Mouse (Mus musculus) liver, embryonic 14.5 days (tissue): ENCODE results near the gene Gm5741. TPM values are rescaled to one million over a fixed set of nuclear protein-coding genes. Genes with fewer than 3 reads are reported as not detected.

Experiments
- ATAC-seq: fragments of 200-750 bp; cut with Nextera tagmentation; 2 replicates; pipeline ENCODE4 v1.8.0; 2017; ENCODE audit warnings: moderate number of reproducible peaks, mild to moderate bottlenecking, moderate library complexity; ENCODE audit not compliant: insufficient read depth
- DNase-seq, 3 experiments: peaks; one replicate each; pipeline ENCODE4 v3.0.0-alpha.2; 2012 to 2013; ENCODE audit warnings: low read depth in 3 of 3, low spot score in 3 of 3
- H3K27ac ChIP-seq: fragments of 300-500 bp; sonication (generic); 2 replicates; pipeline ENCODE4 v1.5.1; 2014; ENCODE audit warnings: moderate library complexity, mild to moderate bottlenecking, control low read depth, inconsistent platforms
- H3K27me3 ChIP-seq: fragments of 300-500 bp; sonication (generic); 2 replicates; pipeline ENCODE4 v1.6.1; 2014; ENCODE audit warnings: mild to moderate bottlenecking, low read length, moderate library complexity; ENCODE audit not compliant: control insufficient read depth, insufficient read depth
- H3K36me3 ChIP-seq: fragments of 300-500 bp; sonication (generic); replicated peaks from 2 replicates; pipeline ENCODE4 v1.6.1; 2014; ENCODE audit warnings: low read depth; ENCODE audit not compliant: control insufficient read depth, insufficient read depth
- H3K4me1 ChIP-seq, 2 experiments: fragments of 200-500 bp in 1 of 2; fragments of 300-500 bp in 1 of 2; sonication (generic) in 1 of 2; replicated peaks; 2 replicates each; pipeline ENCODE4 v1.6.1; 2012 to 2014; ENCODE audit warnings: antibody characterized with exemption in 1 of 2, inconsistent platforms in 1 of 2, low read length in 1 of 2; ENCODE audit not compliant: control insufficient read depth in 2 of 2, insufficient read depth in 2 of 2
- H3K4me2 ChIP-seq: fragments of 300-500 bp; sonication (generic); 2 replicates; pipeline ENCODE4 v1.6.1; 2014; ENCODE audit warnings: low read depth, mild to moderate bottlenecking, control low read depth, moderate library complexity
- H3K4me3 ChIP-seq, 2 experiments: fragments of 200-500 bp in 1 of 2; fragments of 300-500 bp in 1 of 2; sonication (generic) in 1 of 2; 2 replicates each; pipeline ENCODE4 v1.5.1; 2012 to 2014; ENCODE audit warnings: low read depth in 2 of 2, low read length in 2 of 2, mild to moderate bottlenecking in 2 of 2, control low read depth in 1 of 2, inconsistent platforms in 1 of 2, moderate library complexity in 1 of 2; ENCODE audit not compliant: insufficient read depth in 1 of 2
- H3K9ac ChIP-seq: fragments of 300-500 bp; sonication (generic); replicated peaks from 2 replicates; pipeline ENCODE4 v1.6.1; 2014; ENCODE audit warnings: mild to moderate bottlenecking, control low read depth, moderate library complexity
- H3K9me3 ChIP-seq: fragments of 300-500 bp; sonication (generic); 2 replicates; pipeline ENCODE4 v1.6.1; 2016; ENCODE audit warnings: low read length, mixed read lengths; ENCODE audit not compliant: control insufficient read depth
- CTCF ChIP-seq: IDR thresholded peaks from 2 replicates; pipeline ENCODE4 v1.5.1; 2016; ENCODE audit warnings: antibody characterized with exemption, low read depth, control low read depth
- EP300 ChIP-seq: IDR thresholded peaks from 2 replicates; pipeline ENCODE4 v1.6.1; 2016; ENCODE audit warnings: antibody characterized with exemption, low read depth
- whole genome bisulfite sequencing: fragments of 180-500 bp; shearing (Covaris S2); extraction: QIAGEN DNeasy Blood & Tissue Kit; methylation state at CpG from one replicate; pipeline ENCODE4 v1.1.7; 2014; ENCODE audit not compliant: insufficient replicate concordance; 5-methylcytosine and 5-hydroxymethylcytosine counted together
- polyA plus RNA-seq, 2 experiments: library from polyadenylated mRNA; depleted of rRNA in 1 of 2; stranded (reverse) in 1 of 2; unstranded in 1 of 2; fragments of >200 nt; fragmentation: Nextera tagmentation in 1 of 2; extraction: Ambion mirVana in 1 of 2; gene quantifications; 2 replicates each; pipeline versions ENCODE4 v1.2.1 to v1.2.3; 2012 to 2014

The Gm5741 gene
- polyA plus RNA-seq, 2 experiments: 0.29 TPM; not detected in 1

- no peak overlapping the region for H3K4me2 ChIP-seq
- ATAC-seq (no peak), DNase-seq (no peak)
- no peak overlapping the region for H3K4me3 ChIP-seq
- no peak overlapping the region for H3K9ac ChIP-seq
- no peaks in the 10 kb centered on the region for H3K9me3 ChIP-seq
- no peaks in the 10 kb centered on the region for H3K27me3 ChIP-seq
- 82% methylated on average over 7 of the region's 7 CpGs for WGBS
- H3K4me1 ChIP-seq: no peaks in the 10 kb centered on the region
- TF ChIP-seq EP300 (no peak), CTCF (no peak)
- H3K36me3 ChIP-seq: peaks cover 39% of the 10 kb centered on the region
- H3K27ac ChIP-seq: no peak overlapping the region
Measured at GRCm38 (mm10) chr8:85057367-85057766, 10.4 kb downstream of the Gm5741 start.

GRCm38 (mm10) chr8:85043619-85044018 lies 24.2 kb downstream of the Gm5741 start:
- peaks cover 2 to 6% of the 10 kb centered on the region in 2 experiments; a peak in 3 of 4 replicates for H3K4me1 ChIP-seq
- no peaks in the 10 kb centered on the region for H3K27me3 ChIP-seq
- H3K36me3 ChIP-seq: peaks cover 82% of the 10 kb centered on the region
- no peak overlapping the region for H3K9ac ChIP-seq
- H3K9me3 ChIP-seq: no peaks in the 10 kb centered on the region
- H3K4me3 ChIP-seq: no peak overlapping the region
- H3K4me2 ChIP-seq: no peak overlapping the region
- no peak overlapping the region for H3K27ac ChIP-seq
- no peak for DNase-seq
- TF ChIP-seq CTCF (no peak), EP300 (no peak)
- ATAC-seq: no peak
- WGBS: 88% methylated on average over 6 of the region's 6 CpGs

- Histone ChIP-seq H3K36me3 (peaks cover 32% of the 10 kb centered on the region), H3K4me1 (peaks cover 15 to 18% of the 10 kb centered on the region in 2 experiments), H3K9ac (peak overlapping the region; percentile 88), H3K4me2 (peak overlapping the region; percentile 98), H3K27ac (peak overlapping the region; percentile 72), H3K27me3 (no peaks in the 10 kb centered on the region), H3K4me3 (peak overlapping the region; percentile 79 to 90), H3K9me3 (no peaks in the 10 kb centered on the region)
- peak in 1 of 3 experiments; percentile 57 for DNase-seq
- no peak for TF ChIP-seq EP300
- WGBS: under 1% methylated on average over 57 of the region's 57 CpGs
- peak; percentile 36 for ATAC-seq
Measured at GRCm38 (mm10) chr8:85037681-85038531, 29.9 kb downstream of the Gm5741 start.

DNA sequence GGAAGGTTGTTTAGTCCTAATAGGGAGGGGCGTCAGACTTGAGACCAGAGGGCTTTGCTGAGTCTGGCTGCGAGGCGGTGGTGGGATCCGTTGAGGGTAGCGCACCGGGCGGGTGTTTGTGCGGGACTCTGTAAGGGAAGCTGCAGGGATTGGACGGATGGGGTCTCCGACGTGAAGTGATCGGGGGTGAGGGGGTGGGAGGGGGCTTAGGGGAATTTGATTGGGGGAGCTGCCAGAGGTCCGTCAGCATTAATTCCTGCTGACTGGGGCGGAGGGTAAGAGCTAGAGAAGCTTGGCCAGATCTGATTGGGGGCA lies 30.5 kb downstream of the Gm5741 start:
- Histone ChIP-seq H3K4me1 (peaks cover 15 to 18% of the 10 kb centered on the region in 2 experiments), H3K4me2 (peak overlapping the region; percentile 98), H3K27me3 (no peaks in the 10 kb centered on the region)

DNA sequence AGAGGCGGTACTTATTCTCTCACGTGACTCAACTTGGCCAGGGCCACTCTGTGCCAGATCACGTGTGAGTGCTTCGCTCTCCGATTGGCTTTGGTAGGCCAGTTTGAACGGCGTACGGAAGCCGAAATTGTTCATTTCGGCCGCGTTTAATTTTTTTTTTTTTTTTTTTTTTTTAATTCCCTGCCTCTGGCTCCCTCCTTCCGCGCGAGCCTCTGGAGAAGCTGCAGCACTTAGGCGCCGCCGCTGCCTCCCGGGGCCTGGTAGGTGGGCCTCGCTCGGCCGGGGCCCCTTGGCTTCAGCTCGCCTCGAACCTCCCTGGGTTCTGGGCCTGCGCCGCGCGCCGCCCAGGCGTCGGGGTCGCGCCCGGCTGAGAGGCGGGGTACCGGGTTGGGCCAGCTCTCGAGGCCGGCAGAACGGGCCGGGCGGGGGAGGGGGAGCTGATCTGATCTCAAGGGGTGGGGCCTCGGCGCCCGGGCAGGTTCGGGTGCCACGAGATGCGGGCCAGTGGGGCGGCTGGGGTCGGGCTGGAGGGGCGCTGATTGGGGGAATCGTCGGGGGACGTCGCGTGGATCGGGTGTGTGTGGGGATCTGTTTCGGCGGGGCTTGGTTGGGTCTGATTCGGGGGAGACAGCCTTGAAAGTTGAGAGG lies 30.9 kb downstream of the Gm5741 start, which contains the start of gene Tnpo2:
Gene Tnpo2, plus strand, starts transcription at position 198 of the 648 bp plus-strand sequence.
- peak; percentile 95 to 97 (median 96) for DNase-seq
- Histone ChIP-seq H3K4me2 (peak within 1 kb of the TSS; percentile 98), H3K27me3 (no peaks in the 10 kb centered on the region), H3K9me3 (no peaks in the 10 kb centered on the region), H3K9ac (peak within 1 kb of the TSS; percentile 88), H3K4me3 (peak within 1 kb of the TSS; percentile 79 to 91), H3K36me3 (peaks cover 35% of the 10 kb centered on the region), H3K4me1 (peaks cover 15 to 18% of the 10 kb centered on the region in 2 experiments), H3K27ac (peak within 1 kb of the TSS; percentile 75)
- TF ChIP-seq EP300 (no peak), CTCF (no peak)
- under 1% methylated on average over 59 of the region's 59 CpGs for WGBS
- peak; percentile 87 for ATAC-seq

More for the DNA sequence above, 30.5 kb downstream of the Gm5741 start:
- peaks cover 36% of the 10 kb centered on the region for H3K36me3 ChIP-seq
- H3K4me3 ChIP-seq: peak overlapping the region; percentile 79 to 90
- H3K27ac ChIP-seq: peak overlapping the region; percentile 72
- no peak for TF ChIP-seq EP300
- no peak for TF ChIP-seq CTCF
- ATAC-seq: peak; percentile 27
- H3K9me3 ChIP-seq: no peaks in the 10 kb centered on the region
- under 1% methylated on average over 14 of the region's 14 CpGs for WGBS
- DNase-seq: no peak
- H3K9ac ChIP-seq: peak overlapping the region; percentile 88
